Mouse (Mus musculus) midbrain, embryonic 16.5 days (tissue): ENCODE measurements around the gene Per2. TPM values are rescaled to one million over a fixed set of nuclear protein-coding genes. Genes with fewer than 3 reads are reported as not detected.

ENCODE experiments used
- ATAC-seq: fragments of 200-750 bp; cut with Nextera tagmentation; 2 replicates; pipeline ENCODE4 v1.8.0; 2017; ENCODE audit warnings: moderate TSS enrichment
- H3K27ac ChIP-seq: fragments of 300-500 bp; sonication (generic); 2 replicates; pipeline ENCODE4 v1.5.1; 2014; ENCODE audit warnings: mild to moderate bottlenecking, low read length, mixed read lengths
- H3K27me3 ChIP-seq: fragments of 300-500 bp; sonication (generic); 2 replicates; pipeline ENCODE4 v1.6.1; 2014; ENCODE audit warnings: low read depth, low read length, mixed read lengths; ENCODE audit not compliant: control insufficient read depth, insufficient read depth
- H3K36me3 ChIP-seq: fragments of 300-500 bp; sonication (generic); 2 replicates; pipeline ENCODE4 v1.6.1; 2014; ENCODE audit warnings: mild to moderate bottlenecking, low read length, moderate library complexity, mixed read lengths; ENCODE audit not compliant: control insufficient read depth, insufficient read depth
- H3K4me1 ChIP-seq: fragments of 300-500 bp; sonication (generic); 2 replicates; pipeline ENCODE4 v1.6.1; 2014; ENCODE audit warnings: mild to moderate bottlenecking, low read length, mixed read lengths; ENCODE audit not compliant: control insufficient read depth, insufficient read depth
- H3K4me2 ChIP-seq: fragments of 300-500 bp; sonication (generic); 2 replicates; pipeline ENCODE4 v1.6.1; 2014; ENCODE audit warnings: mild to moderate bottlenecking, low read length, mixed read lengths
- H3K4me3 ChIP-seq: fragments of 300-500 bp; sonication (generic); 2 replicates; pipeline ENCODE4 v1.5.1; 2014; ENCODE audit warnings: low read depth, mild to moderate bottlenecking, low read length, moderate library complexity, mixed read lengths
- H3K9ac ChIP-seq: fragments of 300-500 bp; sonication (generic); 2 replicates; pipeline ENCODE4 v1.6.1; 2014; ENCODE audit warnings: low read depth, low read length, mixed read lengths
- H3K9me3 ChIP-seq: fragments of 300-500 bp; sonication (generic); replicated peaks from 2 replicates; pipeline ENCODE4 v1.6.1; 2014; ENCODE audit warnings: mild to moderate bottlenecking, low read length, mixed read lengths; ENCODE audit not compliant: control insufficient read depth, poor library complexity, severe bottlenecking
- WGBS: fragments of 180-500 bp; shearing (Covaris S2); extraction: QIAGEN DNeasy Blood & Tissue Kit; methylation state at CpG from one replicate; pipeline ENCODE4 v1.1.7; 2014; 5-methylcytosine and 5-hydroxymethylcytosine counted together
- polyA plus RNA-seq: library from polyadenylated mRNA; unstranded; fragments of >200 nt; fragmentation: Nextera tagmentation; extraction: Ambion mirVana; gene quantifications from 2 replicates; pipeline ENCODE4 v1.2.1, GENCODE M21; 2015

The Per2 gene
- polyA plus RNA-seq, result 4.5 and 5.1 TPM in 2 replicates

DNA sequence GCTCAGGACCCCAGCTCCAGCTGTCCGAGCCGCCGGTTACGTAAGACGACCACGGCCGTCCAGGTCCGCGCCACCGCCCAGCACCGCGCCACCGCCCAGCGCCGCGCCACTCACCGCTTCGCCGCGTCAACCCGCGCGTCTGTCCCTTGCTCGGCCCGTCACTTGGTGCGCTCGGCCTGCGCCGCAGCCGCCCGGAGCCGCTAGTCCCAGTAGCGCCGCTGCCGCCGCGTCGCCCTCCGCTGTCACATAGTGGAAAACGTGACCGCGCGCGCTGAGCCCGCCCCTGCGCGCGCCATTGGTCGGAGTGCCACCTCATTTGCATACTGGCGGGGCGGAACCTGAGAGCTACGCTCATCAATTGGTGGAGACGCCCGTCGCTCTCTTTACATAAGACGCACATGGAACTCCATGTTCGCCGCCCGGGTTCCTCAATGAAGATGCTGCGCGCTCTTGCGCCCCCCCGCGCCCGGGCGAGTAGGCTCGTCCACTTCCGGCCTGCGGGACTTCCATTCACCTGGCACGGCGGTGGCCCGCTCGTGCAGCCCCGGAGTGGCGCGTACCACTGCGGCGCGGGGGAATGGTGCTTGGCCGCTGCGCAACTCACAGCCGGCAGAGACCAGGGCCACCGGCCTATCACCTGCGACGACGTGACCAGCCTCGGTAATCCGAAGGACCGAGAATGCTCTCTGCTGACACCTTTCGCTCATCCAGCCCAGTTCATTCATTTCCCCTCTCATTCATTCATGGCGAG, at the start of gene Per2:
Per2 (minus strand) TSS at position 266 of the 751 bp plus-strand sequence.
- H3K4me3 ChIP-seq, result peak within 1 kb of the TSS; percentile 71
- peak; percentile 97 for ATAC-seq
- WGBS, result under 1% methylated on average over 90 of the region's 91 CpGs

DNA sequence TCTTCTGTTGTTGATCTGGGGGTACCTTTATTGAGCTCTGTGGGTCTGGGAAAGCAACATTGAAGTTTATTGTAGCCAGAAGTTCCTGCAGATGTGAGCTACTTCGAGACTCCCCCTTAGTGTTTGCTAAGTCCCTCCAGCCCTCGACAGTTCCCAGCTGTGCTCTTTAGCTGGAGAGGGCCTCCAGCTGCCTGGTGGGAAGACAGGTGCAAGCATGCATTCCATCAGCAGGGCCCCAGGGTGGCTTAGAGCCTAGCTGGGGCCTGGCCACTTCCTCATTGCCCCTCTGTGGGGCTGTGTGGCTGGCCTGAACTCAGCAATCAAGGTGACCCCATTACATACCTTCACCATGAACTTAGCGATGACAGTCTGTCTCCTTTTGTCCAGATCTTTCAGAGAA, 45.5 kb upstream of the Per2 start:
- no peak for ATAC-seq
- Histone ChIP-seq H3K27me3 (no peaks in the 10 kb centered on the region), H3K4me2 (no peak overlapping the region), H3K36me3 (peaks cover 33% of the 10 kb centered on the region), H3K4me3 (no peak overlapping the region), H3K9ac (no peak overlapping the region), H3K27ac (no peak overlapping the region), H3K9me3 (no peaks in the 10 kb centered on the region), H3K4me1 (no peaks in the 10 kb centered on the region)
- 81% methylated on average over 3 of the region's 3 CpGs for WGBS

More for the DNA sequence above, at the start of gene Per2:
- peak within 1 kb of the TSS; percentile 76 for H3K27ac ChIP-seq
- no peaks in the 10 kb centered on the region for H3K36me3 ChIP-seq
- no peaks in the 10 kb centered on the region for H3K9me3 ChIP-seq
- H3K9ac ChIP-seq, result peak within 1 kb of the TSS; percentile 64
- no peaks in the 10 kb centered on the region for H3K27me3 ChIP-seq
- H3K4me2 ChIP-seq, result peak within 1 kb of the TSS; percentile 74
- H3K4me1 ChIP-seq, result peaks cover 17% of the 10 kb centered on the region

DNA sequence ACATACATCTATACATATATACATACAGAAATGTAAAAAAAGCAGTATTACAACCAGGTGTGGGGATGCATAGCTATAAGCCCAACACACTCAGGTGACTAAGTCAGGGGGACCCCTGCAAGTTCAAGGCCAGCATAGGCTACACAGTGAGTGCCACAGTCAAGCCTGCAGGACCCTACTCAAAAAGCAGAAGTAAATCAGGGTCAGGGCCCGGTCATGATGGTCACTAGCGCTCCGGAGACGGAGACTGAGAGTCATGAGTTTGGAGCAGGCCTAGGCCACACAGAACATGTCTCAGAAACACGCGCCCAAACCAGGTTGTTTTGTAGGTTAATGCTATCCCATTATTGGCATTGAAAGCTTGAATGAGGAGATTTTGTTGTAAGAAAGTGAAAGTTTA, 39.5 kb upstream of the Per2 start:
- 94% methylated on average over 6 of the region's 6 CpGs for WGBS
- H3K27ac ChIP-seq, result no peak overlapping the region
- no peak for ATAC-seq
- H3K4me1 ChIP-seq, result peaks cover 18% of the 10 kb centered on the region
- no peaks in the 10 kb centered on the region for H3K27me3 ChIP-seq
- no peak overlapping the region for H3K4me3 ChIP-seq
- H3K9me3 ChIP-seq, result no peaks in the 10 kb centered on the region
- no peak overlapping the region for H3K9ac ChIP-seq
- peaks cover 14% of the 10 kb centered on the region for H3K36me3 ChIP-seq
- H3K4me2 ChIP-seq, result no peak overlapping the region

DNA sequence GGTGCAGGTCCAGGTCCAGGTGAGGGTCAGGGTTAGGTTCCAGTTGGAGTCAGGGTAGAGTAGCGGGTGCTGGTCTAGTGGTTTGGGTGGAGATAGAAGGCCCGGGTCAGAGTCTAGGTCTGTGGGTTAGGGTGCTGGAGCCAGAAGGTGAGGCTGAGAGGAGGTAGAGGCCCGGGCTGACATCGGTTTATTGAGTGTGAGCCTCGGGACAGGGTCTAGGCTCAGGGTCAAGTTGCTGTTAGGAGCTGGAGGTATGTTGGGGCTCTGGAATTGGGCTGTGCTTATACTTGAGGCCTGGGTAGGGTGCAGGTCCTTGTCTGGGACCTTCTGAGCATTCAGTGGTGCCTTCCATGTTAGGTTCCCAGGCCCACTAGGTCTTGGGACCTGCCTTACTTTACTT, 36.2 kb upstream of the Per2 start:
- Histone ChIP-seq H3K27ac (no peak overlapping the region), H3K9me3 (no peaks in the 10 kb centered on the region), H3K4me1 (peaks cover 18% of the 10 kb centered on the region), H3K36me3 (peaks cover 5% of the 10 kb centered on the region), H3K27me3 (no peaks in the 10 kb centered on the region), H3K4me2 (peak overlapping the region; percentile 94), H3K4me3 (peak overlapping the region; percentile 84), H3K9ac (peak overlapping the region; percentile 91)
- peak; percentile 6; the same call in 1 of the 2 replicates for ATAC-seq
- WGBS, result 54% methylated on average over 5 of the region's 5 CpGs

DNA sequence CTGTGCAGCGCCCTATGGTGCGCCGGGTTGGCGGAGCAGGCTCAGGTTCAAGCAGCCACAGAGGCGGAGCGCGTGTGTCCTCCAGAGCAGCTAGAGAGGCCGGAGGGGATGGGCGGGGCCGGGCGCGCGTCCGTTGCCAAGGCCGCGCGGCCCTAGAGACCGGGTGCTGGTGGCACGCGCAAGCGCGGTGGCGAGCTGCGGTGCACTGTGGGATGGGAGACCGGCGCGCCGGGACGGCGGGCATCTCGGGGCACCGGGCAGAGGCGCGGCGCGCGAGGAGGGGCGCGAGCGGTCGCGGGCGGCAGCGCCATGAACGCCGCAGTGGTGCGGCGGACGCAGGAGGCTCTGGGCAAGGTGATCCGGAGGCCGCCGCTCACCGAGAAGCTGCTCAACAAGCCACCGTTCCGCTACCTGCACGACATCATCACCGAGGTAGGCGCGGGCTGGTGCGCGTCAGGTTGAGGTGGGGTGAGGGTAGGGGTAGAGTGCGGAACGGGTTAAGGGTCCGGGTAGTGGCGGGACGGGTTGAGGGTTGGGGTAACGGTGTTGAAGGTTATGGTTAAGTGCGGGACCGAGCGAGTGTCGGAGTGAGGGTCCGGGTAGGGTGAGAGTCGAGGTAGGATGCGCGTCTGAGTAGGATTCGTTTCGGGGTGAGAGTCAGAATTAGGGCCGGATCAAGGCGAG, 35.5 kb upstream of the Per2 start, which contains the start of gene Traf3ip1:
Traf3ip1 (plus strand) TSS at position 191 of the 684 bp plus-strand sequence.
- Histone ChIP-seq H3K9ac (peak within 1 kb of the TSS; percentile 91), H3K4me3 (peak within 1 kb of the TSS; percentile 84), H3K27me3 (no peaks in the 10 kb centered on the region), H3K27ac (peak within 1 kb of the TSS; percentile 12; the same call in 1 of the 2 replicates), H3K9me3 (no peaks in the 10 kb centered on the region), H3K4me1 (peaks cover 18% of the 10 kb centered on the region), H3K4me2 (peak within 1 kb of the TSS; percentile 94), H3K36me3 (peaks cover under 1% of the 10 kb centered on the region; the same call in 1 of the 2 replicates)
- peak; percentile 99 for ATAC-seq
- under 1% methylated on average over 79 of the region's 79 CpGs for WGBS

DNA sequence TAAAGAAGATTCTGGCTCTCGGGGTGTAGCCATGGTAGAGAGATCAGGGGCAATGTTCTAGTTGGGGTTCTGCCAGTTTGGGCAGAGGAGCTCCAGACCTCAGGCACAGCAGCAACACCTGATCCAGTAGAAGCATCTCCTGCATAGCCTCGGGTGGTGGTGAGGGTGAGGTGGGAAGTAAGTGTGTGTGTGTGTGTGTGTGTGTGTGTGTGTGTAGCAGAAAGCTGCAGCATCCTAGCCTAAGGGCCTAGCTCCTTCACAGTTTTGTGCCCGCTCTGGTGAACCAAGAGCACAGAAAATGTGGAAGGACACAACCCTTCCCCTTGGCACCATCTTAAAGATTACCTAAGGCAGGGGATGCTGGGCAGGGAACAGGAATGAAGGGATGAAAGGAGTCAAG, 34.8 kb upstream of the Per2 start:
- no peaks in the 10 kb centered on the region for H3K9me3 ChIP-seq
- WGBS, result 51% methylated on average over 3 of the region's 3 CpGs
- H3K4me2 ChIP-seq, result peak overlapping the region; percentile 94
- H3K27ac ChIP-seq, result no peak overlapping the region
- peaks cover 18% of the 10 kb centered on the region for H3K4me1 ChIP-seq
- H3K4me3 ChIP-seq, result peak overlapping the region; percentile 84
- H3K9ac ChIP-seq, result peak overlapping the region; percentile 91; the same call in 1 of the 2 replicates
- H3K36me3 ChIP-seq, result no peaks in the 10 kb centered on the region
- ATAC-seq, result peak; percentile 32
- H3K27me3 ChIP-seq, result no peaks in the 10 kb centered on the region

DNA sequence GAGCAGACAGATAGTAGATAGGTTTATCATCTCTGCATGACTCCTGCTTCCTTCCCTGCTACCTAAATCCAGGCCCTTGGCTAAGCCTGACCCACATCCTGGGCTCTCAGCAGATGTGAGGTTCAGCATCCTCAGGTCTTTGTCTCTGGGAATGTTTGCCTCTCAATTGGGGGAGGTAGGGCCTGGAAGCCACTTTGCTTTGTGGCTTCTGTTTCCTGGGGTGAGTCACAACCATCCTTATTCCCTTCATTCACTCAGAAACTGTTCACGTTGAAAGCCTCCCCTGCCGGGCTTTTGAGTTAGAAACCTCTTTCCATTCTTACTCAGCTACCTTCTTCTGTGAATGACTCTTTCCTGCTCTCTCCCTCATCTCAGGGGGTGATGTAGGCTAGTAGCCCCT, 33.6 kb upstream of the Per2 start:
- Histone ChIP-seq H3K9ac (no peak overlapping the region), H3K4me3 (no peak overlapping the region), H3K27me3 (no peaks in the 10 kb centered on the region), H3K4me1 (peaks cover 18% of the 10 kb centered on the region), H3K27ac (no peak overlapping the region), H3K4me2 (no peak overlapping the region), H3K36me3 (no peaks in the 10 kb centered on the region), H3K9me3 (no peaks in the 10 kb centered on the region)
- WGBS, result 8% methylated on average over 2 of the region's 2 CpGs
- no peak for ATAC-seq

DNA sequence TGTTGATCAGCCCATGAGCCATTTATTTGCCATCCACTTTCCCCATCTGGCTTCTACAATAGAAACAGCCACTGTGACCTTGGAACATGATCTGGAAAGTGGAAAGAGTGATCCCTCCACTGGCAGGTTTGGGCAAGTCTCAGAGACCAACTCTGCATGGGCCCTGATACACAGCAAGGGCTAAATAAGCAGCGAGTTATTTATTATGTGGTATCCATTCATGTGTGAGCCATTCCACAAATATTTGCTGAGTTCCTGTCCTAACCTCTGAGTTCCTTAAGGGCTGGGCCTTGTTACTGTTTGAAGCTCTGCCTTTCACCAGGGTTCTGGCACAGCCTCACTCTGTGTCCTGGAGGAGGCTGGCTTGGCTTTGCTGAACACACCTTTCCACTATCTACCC, 31.2 kb upstream of the Per2 start:
- Histone ChIP-seq H3K27me3 (no peaks in the 10 kb centered on the region), H3K4me2 (no peak overlapping the region), H3K9ac (no peak overlapping the region), H3K36me3 (no peaks in the 10 kb centered on the region), H3K4me1 (peaks cover 7% of the 10 kb centered on the region), H3K4me3 (no peak overlapping the region), H3K27ac (no peak overlapping the region), H3K9me3 (no peaks in the 10 kb centered on the region)
- 88% methylated on average over 1 of the region's 1 CpGs for whole genome bisulfite sequencing
- no peak for ATAC-seq

DNA sequence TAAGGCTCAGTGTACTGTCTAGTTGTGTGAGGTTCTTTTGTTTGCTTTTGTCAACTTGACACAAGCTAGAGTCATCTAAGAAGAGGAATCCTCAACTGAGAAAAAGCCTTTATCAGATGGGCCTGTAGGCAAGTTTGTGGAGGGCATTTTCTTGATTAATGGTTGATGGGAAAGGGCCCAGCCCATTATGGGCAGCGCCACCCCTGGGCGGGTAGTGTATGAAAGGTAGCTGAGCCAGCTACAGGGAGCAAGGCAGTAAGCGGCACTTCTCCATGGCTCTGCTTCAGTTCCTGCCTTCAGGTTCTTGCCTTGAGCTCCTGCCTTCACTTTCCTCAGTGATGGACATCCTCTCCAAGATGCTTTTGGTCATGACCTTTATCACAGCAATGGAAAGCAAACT, 27.0 kb upstream of the Per2 start:
- Histone ChIP-seq H3K4me2 (no peak overlapping the region), H3K27ac (no peak overlapping the region), H3K36me3 (no peaks in the 10 kb centered on the region), H3K27me3 (no peaks in the 10 kb centered on the region), H3K4me1 (no peaks in the 10 kb centered on the region), H3K9ac (no peak overlapping the region), H3K9me3 (no peaks in the 10 kb centered on the region), H3K4me3 (no peak overlapping the region)
- no peak for ATAC-seq
- WGBS, result 82% methylated on average over 3 of the region's 3 CpGs
